Mouse (Mus musculus) 416B (cell line): ENCODE measurements around the gene Rnpepl1.

Experiments
- DNase-seq: peaks from one replicate; pipeline ENCODE4 v3.0.0; 2011; ENCODE audit warnings: low read depth

Rnpepl1 gene

DNA sequence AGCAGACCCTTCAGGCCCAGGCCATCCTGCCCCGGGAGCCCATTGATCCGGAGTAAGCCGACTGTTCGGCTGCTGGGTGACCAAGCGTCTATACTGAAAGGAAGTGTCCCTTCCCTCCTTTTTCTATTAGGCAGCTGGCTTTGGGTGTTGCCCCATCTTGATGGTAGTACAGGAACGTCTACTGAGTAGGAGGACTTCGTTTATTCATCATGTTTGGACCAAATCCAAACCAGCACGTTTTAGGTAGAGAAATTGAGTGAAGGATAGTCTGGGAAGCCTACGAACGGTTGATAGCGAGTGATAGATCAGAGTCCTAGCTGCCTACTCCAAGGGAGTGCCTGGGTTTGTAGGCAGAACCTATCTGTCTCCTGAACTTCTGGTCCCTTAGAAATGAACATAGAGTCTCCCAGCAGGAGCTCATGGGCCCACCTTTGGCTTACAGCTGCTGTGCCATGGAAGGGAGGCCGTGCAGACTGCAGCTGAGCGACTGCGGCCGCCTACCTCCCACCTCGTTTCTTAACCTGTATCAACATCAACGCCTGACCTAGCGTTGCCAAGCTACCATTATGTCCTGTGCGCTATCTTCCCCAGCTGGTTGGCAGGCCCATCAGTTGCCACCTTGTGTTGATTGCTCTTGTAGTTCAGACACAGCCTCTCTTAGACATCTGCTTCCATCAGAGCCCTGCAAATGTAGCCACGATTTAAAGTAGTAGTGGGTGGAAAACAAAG, 2.8 kb upstream of the Rnpepl1 start:
- DNase-seq = no peak

DNA sequence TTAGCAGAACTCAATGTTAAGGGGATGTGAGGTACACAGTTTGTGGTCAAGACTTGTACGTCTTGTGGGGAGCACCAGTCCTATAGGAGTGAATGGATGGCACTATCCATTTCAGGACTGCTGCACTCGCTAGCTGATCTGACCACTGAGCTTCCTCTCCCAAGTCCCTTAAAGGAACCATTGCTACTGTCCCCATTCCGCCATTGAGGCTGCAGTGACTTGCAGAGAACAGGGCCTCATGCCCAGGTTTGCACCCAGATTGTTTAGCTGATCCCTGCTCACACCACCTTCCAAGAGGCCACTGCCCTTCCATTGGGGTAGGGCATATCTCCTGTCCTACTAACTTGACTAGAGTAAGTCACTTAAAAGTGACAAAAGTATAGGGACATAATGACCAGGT, 1.9 kb upstream of the Rnpepl1 start:
- DNase-seq = no peak

- DNase-seq = peak; percentile 63
Measured at GRCm38 (mm10) chr1:92909068-92909467, 1.5 kb upstream of the Rnpepl1 start.

DNA sequence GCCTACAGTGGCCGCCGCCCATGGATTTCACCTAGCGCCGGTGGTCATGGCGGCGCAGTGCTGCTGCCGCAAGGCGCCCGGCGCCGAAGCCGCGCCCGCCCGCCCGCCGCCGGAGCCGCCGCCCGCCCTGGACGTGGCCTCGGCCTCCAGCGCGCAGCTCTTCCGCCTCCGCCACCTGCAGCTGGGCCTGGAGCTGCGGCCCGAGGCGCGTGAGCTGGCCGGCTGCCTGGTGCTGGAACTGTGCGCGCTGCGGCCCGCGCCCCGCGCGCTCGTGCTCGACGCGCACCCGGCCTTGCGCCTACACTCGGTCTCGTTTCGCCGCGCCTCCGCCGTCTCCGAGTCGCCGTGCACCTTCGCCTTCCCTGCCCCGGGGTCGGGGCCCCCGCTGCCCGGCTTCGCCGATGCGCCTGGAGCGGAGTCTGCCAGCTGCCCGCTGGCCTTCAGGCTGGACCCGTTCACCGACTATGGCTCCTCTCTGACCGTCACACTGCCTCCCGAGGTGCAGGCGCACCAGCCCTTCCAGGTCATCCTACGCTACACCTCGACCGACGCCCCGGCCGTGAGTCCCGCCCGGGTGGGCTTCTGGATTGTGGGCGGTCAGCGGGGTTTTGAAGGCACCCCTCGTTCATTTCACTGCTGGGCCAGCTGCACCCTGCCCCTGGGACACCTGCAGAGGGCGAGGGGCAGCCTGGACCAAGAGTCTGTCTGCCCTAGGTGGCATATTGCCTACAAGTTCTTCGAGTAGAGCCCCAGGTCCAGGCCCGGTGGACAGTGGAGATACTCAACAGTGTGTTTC, 540 bp downstream of the Rnpepl1 start:
- DNase-seq = peak; percentile 28

- DNase-seq = no peak
Measured at GRCm38 (mm10) chr1:92911721-92912138, 1.1 kb downstream of the Rnpepl1 start.

DNA sequence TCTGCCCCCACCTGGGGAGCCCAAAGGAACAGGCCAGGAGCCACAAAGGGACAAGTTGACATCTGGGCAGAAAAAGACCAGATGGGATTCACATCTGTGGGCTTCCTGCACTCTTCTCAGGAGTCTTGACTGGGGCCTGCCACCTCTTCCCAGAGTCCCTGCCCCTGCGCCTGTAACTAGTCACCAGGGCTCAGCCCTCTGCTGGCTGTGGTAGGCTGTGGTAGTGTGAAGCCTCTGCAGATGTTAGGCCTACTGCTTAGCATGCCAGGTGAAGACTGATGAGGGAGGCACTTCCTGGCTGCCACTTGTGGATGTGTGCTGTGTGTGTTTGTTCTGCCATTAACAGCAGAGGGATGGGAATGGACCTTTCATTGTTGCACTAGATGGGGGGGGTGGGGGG, 1.7 kb downstream of the Rnpepl1 start:
- DNase-seq = peak; percentile 31

DNA sequence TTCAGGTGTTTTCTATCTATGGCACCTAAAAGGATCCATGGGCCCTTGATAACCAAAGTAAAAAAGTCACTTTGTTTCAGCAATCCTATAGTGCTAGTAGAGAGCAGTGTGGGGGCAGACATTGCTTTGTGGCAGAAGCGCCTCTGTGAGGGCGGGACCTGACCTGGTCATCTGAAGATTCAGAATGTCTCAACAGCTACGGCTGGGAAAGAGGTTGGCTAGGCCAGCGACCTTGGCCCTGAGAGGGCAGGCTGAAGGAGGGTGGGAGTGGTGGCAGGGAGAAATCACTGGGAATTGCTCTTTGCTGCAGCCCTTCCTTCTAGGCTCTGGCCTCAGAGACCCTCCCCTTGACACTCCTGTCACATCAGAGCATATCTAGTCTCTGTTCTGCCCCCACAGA, 3.7 kb downstream of the Rnpepl1 start:
- no peak for DNase-seq

DNA sequence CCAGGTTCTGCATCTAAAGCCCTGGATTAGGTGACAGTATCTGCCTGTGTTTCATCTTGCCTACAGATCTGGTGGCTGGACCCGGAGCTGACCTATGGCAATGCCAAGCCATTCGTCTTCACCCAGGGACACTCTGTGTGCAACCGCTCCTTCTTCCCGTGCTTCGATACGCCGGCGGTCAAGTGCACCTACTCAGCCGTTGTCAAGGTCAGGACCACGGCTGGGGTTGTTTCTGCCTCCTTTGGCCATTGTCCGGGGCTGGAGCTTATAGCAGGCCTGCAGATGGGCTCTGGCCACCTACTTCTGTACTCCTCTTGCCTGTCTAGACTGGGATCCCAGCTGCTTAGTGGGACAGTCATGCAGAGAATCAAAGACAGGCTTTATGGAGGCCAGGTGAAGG, 4.4 kb downstream of the Rnpepl1 start:
- no peak for DNase-seq

DNA sequence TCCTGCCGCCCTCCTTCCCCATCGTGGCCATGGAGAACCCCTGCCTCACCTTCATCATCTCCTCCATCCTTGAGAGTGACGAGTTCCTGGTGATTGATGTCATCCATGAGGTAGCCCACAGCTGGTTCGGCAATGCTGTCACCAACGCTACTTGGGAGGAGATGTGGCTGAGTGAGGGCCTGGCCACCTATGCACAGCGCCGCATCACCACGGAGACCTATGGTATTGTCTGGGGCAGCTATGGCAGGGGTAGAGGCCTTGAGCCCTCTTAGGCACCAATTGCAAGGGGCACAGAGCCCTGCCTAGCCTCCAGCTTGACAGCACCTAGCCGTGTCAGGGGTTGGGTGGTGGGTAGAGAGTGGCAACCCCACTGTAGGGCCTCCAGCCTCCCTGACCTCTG, 6.1 kb downstream of the Rnpepl1 start:
- DNase-seq = no peak

DNA sequence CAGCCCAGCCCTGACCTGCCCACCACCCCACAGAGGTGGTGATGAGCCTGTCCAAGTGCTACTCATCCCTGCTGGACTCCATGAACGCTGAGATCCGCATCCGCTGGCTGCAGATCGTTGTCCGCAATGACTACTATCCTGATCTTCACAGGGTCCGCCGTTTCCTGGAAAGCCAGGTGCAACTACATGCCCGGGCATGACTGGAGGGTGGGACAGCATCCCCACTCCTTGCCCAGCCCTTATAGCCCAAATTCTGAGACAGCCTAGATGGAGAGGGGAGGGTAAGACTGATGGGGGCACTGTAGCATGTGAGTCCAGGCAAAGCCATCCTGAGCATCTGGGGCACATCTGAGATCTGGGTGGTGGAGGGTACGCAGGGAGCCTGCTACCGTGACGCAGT, 8.6 kb downstream of the Rnpepl1 start:
- no peak for DNase-seq

DNA sequence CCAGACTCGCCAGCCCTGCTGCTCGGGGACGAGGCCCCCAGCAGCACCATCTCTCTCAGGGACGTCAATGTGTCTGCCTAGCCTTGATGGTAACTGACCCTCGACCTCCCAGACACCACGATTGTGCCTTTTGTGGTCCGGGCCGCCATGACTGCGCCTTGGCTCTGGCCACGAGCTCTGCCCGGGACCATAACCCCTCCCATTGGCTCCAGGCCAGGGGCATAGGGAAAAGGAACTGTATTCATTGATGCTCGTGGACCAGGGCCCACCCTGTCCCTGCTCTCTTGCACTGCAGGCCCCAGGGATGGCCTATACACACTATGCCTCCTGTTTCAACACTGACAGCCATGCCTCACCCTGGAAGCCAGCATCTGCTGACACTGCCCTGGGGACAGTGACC, 9.2 kb downstream of the Rnpepl1 start:
- peak; percentile 6 for DNase-seq

GRCm38 (mm10) chr1:92920474-92921200, 10.1 kb downstream of the Rnpepl1 start:
- peak; percentile 33 for DNase-seq

- no peak for DNase-seq
Measured at GRCm38 (mm10) chr1:92921496-92921895, 10.9 kb downstream of the Rnpepl1 start.

- DNase-seq = no peak
Measured at GRCm38 (mm10) chr1:92930171-92930706, 19.7 kb downstream of the Rnpepl1 start.

GRCm38 (mm10) chr1:92933611-92934010, 23.0 kb downstream of the Rnpepl1 start:
- peak; percentile 56 for DNase-seq

- peak; percentile 99 for DNase-seq
Measured at GRCm38 (mm10) chr1:92934182-92934827, 23.7 kb downstream of the Rnpepl1 start, which contains the start of gene Capn10. TSS of gene Capn10 (plus strand) at chr1:92934376.

GRCm38 (mm10) chr1:92935054-92935962, 24.7 kb downstream of the Rnpepl1 start:
- peak; percentile 86 for DNase-seq

- peak; percentile 33 for DNase-seq
Measured at GRCm38 (mm10) chr1:92935977-92936376, 25.4 kb downstream of the Rnpepl1 start.

DNA sequence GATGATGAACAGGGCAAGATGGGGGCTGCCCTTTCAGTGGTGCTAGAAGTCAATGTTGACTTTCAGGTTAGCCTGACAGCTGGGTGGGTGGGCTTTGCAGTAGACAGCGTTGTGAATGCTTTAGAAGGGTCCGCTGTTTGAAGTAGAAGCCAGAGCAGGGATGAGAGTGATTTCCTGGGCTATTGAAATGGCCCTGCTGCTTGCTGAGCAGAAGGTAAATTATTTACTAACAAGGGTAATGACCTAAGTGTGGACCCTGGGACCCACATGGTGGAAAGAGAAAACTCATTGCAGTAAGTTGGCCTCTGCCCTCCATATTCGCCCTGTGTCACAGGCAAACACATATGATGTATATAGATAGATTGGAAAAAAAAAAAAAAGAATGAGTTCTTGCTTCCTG, 25.9 kb downstream of the Rnpepl1 start:
- no peak for DNase-seq

GRCm38 (mm10) chr1:92937797-92938196, 27.2 kb downstream of the Rnpepl1 start:
- DNase-seq = no peak

- no peak for DNase-seq
Measured at GRCm38 (mm10) chr1:92939746-92940145, 29.2 kb downstream of the Rnpepl1 start.
